Mouse (Mus musculus): ENCODE data around the gene Scn11a. TPM values are rescaled to one million over a fixed set of nuclear protein-coding genes. Genes with fewer than 3 reads are reported as not detected.

The Scn11a gene
- polyA plus RNA-seq (2014; fragmentation: Nextera tagmentation; extraction: Ambion mirVana): 0.21 and 0.34 TPM in 2 replicates

DNA sequence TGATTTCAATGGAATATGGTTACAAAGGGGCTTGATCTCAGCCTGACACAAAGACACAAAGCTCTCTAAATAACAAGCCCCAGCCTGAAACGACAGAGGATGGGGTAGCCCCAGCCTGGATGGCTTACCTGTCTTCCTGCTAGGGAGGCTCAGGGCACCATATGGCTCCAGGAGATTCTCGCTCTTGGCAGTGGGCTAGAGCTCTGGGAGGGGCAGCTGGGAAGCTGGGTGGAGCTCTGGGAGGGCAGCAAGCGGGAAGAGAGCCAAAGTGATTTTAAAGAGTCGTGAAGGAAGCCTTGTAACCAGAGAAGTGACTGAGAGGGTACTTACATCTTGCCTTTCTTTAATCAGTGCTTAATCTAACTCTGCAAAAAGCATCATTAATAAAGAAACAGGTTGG is at the start of gene Scn11a:
Scn11a (minus strand) TSS at position 160 of the 400 bp plus-strand sequence.
- no peak within 1 kb of the TSS for H3K4me2 ChIP-seq (replicated peaks)
- no peaks in the 10 kb centered on the region for H3K4me1 ChIP-seq (replicated peaks; ENCODE audit: control insufficient read depth, insufficient read depth, low read length)
- H3K9me3 ChIP-seq (ENCODE audit: control insufficient read depth, low read length): no peaks in the 10 kb centered on the region
- no peak within 1 kb of the TSS for H3K4me3 ChIP-seq (replicated peaks; ENCODE audit: low read length)
- no peaks in the 10 kb centered on the region for H3K27me3 ChIP-seq (ENCODE audit: control insufficient read depth, insufficient read depth, low read length)
- H3K27ac ChIP-seq: no peak within 1 kb of the TSS
- DNase-seq (ENCODE audit: low spot score): no peak
- 39% methylated on average over 4 of the region's 4 CpGs for WGBS
- H3K36me3 ChIP-seq (replicated peaks; ENCODE audit: control insufficient read depth, insufficient read depth): no peaks in the 10 kb centered on the region
- ATAC-seq (ENCODE audit: low FRiP score): no peak
- no peak within 1 kb of the TSS for H3K9ac ChIP-seq

DNA sequence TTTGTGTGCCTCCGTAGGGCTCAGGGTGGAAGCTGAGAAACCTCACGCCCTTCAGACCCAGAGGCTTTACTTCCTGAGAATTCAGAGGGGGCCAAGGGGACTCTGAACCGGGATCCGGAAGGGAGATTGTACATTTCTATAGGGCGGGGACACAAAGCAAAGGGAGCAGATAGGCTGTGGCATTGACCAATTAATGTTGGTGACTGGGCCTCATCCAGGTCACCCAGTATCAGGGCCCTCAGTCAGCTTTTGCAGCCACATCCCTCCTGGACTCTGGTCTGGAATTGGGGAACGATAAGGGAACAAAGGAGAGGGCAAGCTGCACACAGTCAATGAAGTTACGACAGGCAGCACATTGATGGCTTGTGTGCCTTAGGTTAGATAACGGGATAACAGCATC is 28.9 kb upstream of the Scn11a start:
- no peak overlapping the region for H3K4me3 ChIP-seq (replicated peaks; ENCODE audit: low read length)
- ATAC-seq (ENCODE audit: low FRiP score) (no peak), DNase-seq (ENCODE audit: low spot score) (no peak)
- peaks cover 6% of the 10 kb centered on the region; the same call in 1 of the 2 replicates for H3K4me1 ChIP-seq (replicated peaks; ENCODE audit: control insufficient read depth, insufficient read depth, low read length)
- no peak overlapping the region for H3K27ac ChIP-seq
- no peak overlapping the region for H3K4me2 ChIP-seq (replicated peaks)
- H3K9ac ChIP-seq: no peak overlapping the region
- H3K27me3 ChIP-seq (ENCODE audit: control insufficient read depth, insufficient read depth, low read length): no peaks in the 10 kb centered on the region
- no peaks in the 10 kb centered on the region for H3K36me3 ChIP-seq (replicated peaks; ENCODE audit: control insufficient read depth, insufficient read depth)
- 75% methylated on average over 8 of the region's 8 CpGs for WGBS
- H3K9me3 ChIP-seq (ENCODE audit: control insufficient read depth, low read length): peaks cover 10% of the 10 kb centered on the region

DNA sequence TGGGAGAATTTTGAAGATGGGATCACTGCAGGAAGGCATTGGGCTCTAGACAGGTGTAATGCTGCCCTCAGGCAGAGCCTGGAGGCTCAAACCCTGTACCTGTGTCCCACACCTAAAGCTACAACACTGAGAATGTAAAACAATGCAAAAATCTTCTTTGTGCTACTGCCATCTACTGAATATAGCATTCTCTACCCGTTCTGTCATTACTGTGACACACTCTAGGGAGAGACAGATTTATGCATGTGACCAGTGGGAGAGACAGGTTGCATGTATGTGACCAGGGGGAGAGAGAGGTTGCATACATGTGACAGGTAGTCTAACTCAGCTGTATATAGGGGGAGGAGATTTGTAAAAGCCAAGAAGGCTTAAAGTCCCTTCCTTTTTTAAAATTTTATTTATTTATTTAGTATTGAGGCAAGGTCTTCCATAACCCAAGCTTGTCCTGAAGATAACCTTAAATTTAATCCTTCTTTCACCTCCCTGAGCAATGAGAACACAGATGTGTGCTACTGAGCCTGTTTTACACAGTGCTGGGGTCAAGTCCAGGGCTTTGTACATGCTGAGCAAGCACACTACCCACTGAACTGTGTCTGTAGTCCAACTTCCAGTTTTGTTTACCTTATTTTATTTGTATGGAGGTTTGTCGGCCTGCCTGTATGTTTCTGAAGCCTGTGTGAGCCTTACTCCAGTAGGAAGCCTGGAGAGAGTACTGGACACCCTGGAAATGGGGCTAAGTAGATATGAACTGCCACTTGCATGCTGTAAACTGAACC is 28.0 kb upstream of the Scn11a start:
- Histone ChIP-seq H3K9ac (no peak overlapping the region), H3K27me3 (ENCODE audit: control insufficient read depth, insufficient read depth, low read length) (no peaks in the 10 kb centered on the region), H3K4me2 (replicated peaks) (no peak overlapping the region), H3K36me3 (replicated peaks; ENCODE audit: control insufficient read depth, insufficient read depth) (no peaks in the 10 kb centered on the region), H3K27ac (no peak overlapping the region), H3K4me3 (replicated peaks; ENCODE audit: low read length) (no peak overlapping the region), H3K4me1 (replicated peaks; ENCODE audit: control insufficient read depth, insufficient read depth, low read length) (peaks cover 9% of the 10 kb centered on the region), H3K9me3 (ENCODE audit: control insufficient read depth, low read length) (peaks cover 10% of the 10 kb centered on the region)
- 56% methylated on average over 2 of the region's 2 CpGs for WGBS
- DNase-seq (ENCODE audit: low spot score): no peak
- no peak for ATAC-seq (ENCODE audit: low FRiP score)

DNA sequence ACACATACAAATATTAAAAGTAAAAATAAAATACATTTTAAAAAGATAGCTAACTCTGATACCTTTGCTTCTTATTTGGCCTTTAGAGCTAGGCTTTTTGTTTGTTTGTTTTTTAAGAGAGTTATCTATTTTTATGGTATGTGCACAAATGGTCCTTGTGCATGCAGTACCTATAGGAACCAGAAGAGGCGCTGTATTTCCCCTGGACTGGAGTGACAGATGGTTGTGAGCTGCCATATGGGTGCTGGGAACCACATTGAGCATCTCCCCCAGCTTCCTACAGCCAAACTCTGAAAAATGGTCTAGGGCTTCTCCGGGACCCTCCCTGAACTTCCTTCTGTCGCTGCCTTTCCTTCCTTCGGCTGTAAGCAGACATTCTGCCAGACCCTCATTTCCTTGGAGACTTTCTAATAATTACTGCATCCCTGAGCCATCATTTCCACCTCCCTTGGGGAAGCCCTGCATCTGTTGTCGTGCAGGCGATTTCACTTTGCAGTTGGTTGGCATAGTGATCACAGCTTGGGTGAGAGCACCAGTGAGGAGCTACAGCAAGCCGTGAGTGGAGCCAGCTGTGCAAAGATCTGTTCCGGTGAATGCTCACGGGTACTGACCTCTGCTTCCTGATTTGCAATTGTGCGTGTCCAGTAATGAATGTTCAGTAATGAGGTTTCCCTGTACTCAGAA is 27.2 kb upstream of the Scn11a start:
- WGBS: 34% methylated on average over 10 of the region's 10 CpGs
- H3K4me3 ChIP-seq (replicated peaks; ENCODE audit: low read length): no peak overlapping the region
- ATAC-seq (ENCODE audit: low FRiP score): peak; percentile 53; the same call in 1 of the 2 replicates
- H3K9me3 ChIP-seq (ENCODE audit: control insufficient read depth, low read length): peaks cover 9% of the 10 kb centered on the region
- peaks cover 9% of the 10 kb centered on the region for H3K4me1 ChIP-seq (replicated peaks; ENCODE audit: control insufficient read depth, insufficient read depth, low read length)
- peak; percentile 60 for DNase-seq (ENCODE audit: low spot score)
- H3K27ac ChIP-seq: no peak overlapping the region
- H3K27me3 ChIP-seq (ENCODE audit: control insufficient read depth, insufficient read depth, low read length): no peaks in the 10 kb centered on the region
- no peaks in the 10 kb centered on the region for H3K36me3 ChIP-seq (replicated peaks; ENCODE audit: control insufficient read depth, insufficient read depth)
- H3K4me2 ChIP-seq (replicated peaks): no peak overlapping the region
- no peak overlapping the region for H3K9ac ChIP-seq

DNA sequence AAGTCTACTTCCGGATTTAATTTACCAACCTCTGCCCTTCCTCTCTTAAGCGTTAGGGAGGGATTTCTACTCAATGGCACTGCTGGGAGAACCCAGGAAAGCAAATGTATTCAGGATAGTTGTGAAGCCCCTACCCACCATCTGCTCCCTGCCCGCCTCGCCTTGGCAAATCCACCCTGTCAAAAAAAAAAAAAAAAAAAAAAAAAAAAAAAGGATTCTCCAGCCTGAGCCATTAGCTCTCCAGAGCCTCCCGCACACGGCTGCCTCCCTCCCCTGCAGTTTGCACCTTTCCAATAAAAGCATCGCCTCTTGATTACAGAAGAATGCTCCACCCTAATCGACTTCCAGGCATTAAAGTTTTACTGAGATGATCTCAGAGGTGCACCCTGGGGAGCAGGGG is 24.0 kb upstream of the Scn11a start:
- H3K27me3 ChIP-seq (ENCODE audit: control insufficient read depth, insufficient read depth, low read length): no peaks in the 10 kb centered on the region
- H3K9me3 ChIP-seq (ENCODE audit: control insufficient read depth, low read length): no peaks in the 10 kb centered on the region
- H3K4me3 ChIP-seq (replicated peaks; ENCODE audit: low read length): no peak overlapping the region
- ATAC-seq (ENCODE audit: low FRiP score) (no peak), DNase-seq (ENCODE audit: low spot score) (no peak)
- 16% methylated on average over 8 of the region's 8 CpGs for WGBS
- H3K4me1 ChIP-seq (replicated peaks; ENCODE audit: control insufficient read depth, insufficient read depth, low read length): peaks cover 9% of the 10 kb centered on the region
- H3K4me2 ChIP-seq (replicated peaks): no peak overlapping the region
- no peak overlapping the region for H3K9ac ChIP-seq
- no peak overlapping the region for H3K27ac ChIP-seq
- no peaks in the 10 kb centered on the region for H3K36me3 ChIP-seq (replicated peaks; ENCODE audit: control insufficient read depth, insufficient read depth)

DNA sequence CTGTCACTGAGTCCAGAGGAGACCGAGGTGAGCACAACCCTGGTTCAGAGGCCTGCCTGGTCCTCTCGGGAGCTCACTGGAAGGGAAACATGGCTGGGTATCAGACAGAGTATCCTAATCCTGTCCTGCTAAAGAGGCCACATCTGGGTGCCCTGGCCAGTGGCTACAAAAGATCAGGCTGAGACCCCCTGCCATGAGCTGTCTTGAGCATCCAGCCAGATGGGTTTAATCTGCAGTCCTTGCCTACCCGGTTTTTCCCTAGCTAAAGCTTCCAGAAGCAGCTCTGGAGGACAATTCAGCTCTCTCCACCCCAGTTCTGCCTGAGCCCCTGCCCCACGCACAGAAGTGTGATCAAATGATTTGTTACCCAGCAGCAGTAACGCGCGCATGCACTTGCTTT is 23.4 kb upstream of the Scn11a start:
- 45% methylated on average over 7 of the region's 7 CpGs for WGBS
- H3K36me3 ChIP-seq (replicated peaks; ENCODE audit: control insufficient read depth, insufficient read depth): no peaks in the 10 kb centered on the region
- H3K9me3 ChIP-seq (ENCODE audit: control insufficient read depth, low read length): no peaks in the 10 kb centered on the region
- ATAC-seq (ENCODE audit: low FRiP score) (no peak), DNase-seq (ENCODE audit: low spot score) (no peak)
- peaks cover 9% of the 10 kb centered on the region for H3K4me1 ChIP-seq (replicated peaks; ENCODE audit: control insufficient read depth, insufficient read depth, low read length)
- H3K27me3 ChIP-seq (ENCODE audit: control insufficient read depth, insufficient read depth, low read length): no peaks in the 10 kb centered on the region
- no peak overlapping the region for H3K9ac ChIP-seq
- H3K4me3 ChIP-seq (replicated peaks; ENCODE audit: low read length): no peak overlapping the region
- no peak overlapping the region for H3K4me2 ChIP-seq (replicated peaks)
- H3K27ac ChIP-seq: no peak overlapping the region

DNA sequence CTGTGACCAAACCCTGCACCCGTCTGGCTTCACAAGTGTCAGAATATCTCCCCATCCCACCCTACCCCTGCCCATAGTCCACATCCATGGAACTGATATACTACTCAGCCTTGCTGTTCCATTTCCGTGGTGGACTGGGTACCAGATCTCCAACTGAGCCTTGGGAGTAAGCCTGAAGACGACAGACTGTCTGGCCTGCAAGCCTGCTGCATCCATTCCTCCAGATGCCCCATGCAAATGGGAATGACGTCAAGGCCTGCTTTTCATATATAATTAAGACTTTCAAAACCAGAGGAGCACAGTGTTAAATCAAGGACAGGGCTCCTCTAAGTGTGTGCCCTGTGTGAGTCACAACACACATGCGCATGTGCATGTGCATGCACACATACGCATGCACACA is 21.9 kb upstream of the Scn11a start:
- Histone ChIP-seq H3K36me3 (replicated peaks; ENCODE audit: control insufficient read depth, insufficient read depth) (no peaks in the 10 kb centered on the region), H3K27me3 (ENCODE audit: control insufficient read depth, insufficient read depth, low read length) (no peaks in the 10 kb centered on the region), H3K4me1 (replicated peaks; ENCODE audit: control insufficient read depth, insufficient read depth, low read length) (peaks cover 12% of the 10 kb centered on the region), H3K27ac (no peak overlapping the region), H3K9me3 (ENCODE audit: control insufficient read depth, low read length) (no peaks in the 10 kb centered on the region), H3K4me2 (replicated peaks) (no peak overlapping the region), H3K4me3 (replicated peaks; ENCODE audit: low read length) (no peak overlapping the region), H3K9ac (no peak overlapping the region)
- ATAC-seq (ENCODE audit: low FRiP score) (no peak), DNase-seq (ENCODE audit: low spot score) (no peak)
- 72% methylated on average over 6 of the region's 6 CpGs for whole genome bisulfite sequencing

DNA sequence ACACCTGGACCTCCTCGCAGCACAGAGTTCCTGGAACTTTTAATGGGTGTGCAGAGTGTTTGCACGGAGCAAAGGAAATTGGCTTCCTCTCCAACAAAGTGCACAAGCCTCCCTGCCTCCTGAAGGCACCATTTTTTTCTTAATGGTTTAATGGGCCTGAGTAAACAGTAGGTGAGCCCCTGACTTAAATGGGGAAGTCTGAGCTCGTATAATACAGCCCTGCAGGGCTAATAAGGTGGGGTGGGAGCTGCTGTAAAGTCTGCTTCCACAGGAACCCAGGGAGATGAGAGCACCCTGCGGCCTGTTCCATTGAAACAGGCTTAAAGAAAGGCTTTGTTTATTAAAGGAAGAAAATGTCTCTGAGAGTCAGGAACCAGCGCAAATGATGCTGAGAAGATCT is 19.5 kb upstream of the Scn11a start:
- Histone ChIP-seq H3K4me2 (replicated peaks) (no peak overlapping the region), H3K4me1 (replicated peaks; ENCODE audit: control insufficient read depth, insufficient read depth, low read length) (peaks cover 11% of the 10 kb centered on the region), H3K27ac (0 out of 2 replicates have a peak overlapping the region, but pooled peaks have one; percentile 5), H3K9me3 (ENCODE audit: control insufficient read depth, low read length) (no peaks in the 10 kb centered on the region), H3K4me3 (replicated peaks; ENCODE audit: low read length) (no peak overlapping the region), H3K27me3 (ENCODE audit: control insufficient read depth, insufficient read depth, low read length) (no peaks in the 10 kb centered on the region), H3K9ac (no peak overlapping the region), H3K36me3 (replicated peaks; ENCODE audit: control insufficient read depth, insufficient read depth) (no peaks in the 10 kb centered on the region)
- no peak for DNase-seq (ENCODE audit: low spot score)
- 53% methylated on average over 5 of the region's 5 CpGs for WGBS
- ATAC-seq (ENCODE audit: low FRiP score): no peak

DNA sequence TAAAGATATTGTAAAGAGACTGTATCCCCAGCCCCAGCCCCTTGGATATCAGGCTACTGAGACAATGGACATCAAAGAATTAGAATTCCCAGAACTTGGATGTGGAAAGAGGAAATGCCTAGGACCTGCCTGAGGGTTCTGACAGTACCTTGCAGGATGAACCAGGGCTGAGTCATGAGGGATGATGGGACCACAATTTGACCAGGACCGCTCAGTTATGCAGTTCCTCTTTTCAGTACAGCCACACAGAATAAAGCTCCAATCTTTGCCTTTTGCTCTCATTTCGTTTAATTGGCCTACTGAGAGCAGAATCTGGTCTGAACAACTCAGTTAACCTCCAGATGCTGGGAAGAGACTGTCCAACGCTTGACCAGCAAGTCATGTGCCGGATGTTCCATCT is 18.3 kb upstream of the Scn11a start:
- H3K36me3 ChIP-seq (replicated peaks; ENCODE audit: control insufficient read depth, insufficient read depth): no peaks in the 10 kb centered on the region
- no peak overlapping the region for H3K4me3 ChIP-seq (replicated peaks; ENCODE audit: low read length)
- DNase-seq (ENCODE audit: low spot score) (no peak), ATAC-seq (ENCODE audit: low FRiP score) (no peak)
- no peak overlapping the region for H3K27ac ChIP-seq
- H3K4me2 ChIP-seq (replicated peaks): no peak overlapping the region
- H3K9ac ChIP-seq: no peak overlapping the region
- no peaks in the 10 kb centered on the region for H3K27me3 ChIP-seq (ENCODE audit: control insufficient read depth, insufficient read depth, low read length)
- 84% methylated on average over 4 of the region's 4 CpGs for WGBS
- H3K4me1 ChIP-seq (replicated peaks; ENCODE audit: control insufficient read depth, insufficient read depth, low read length): 0 out of 2 replicates have a peak, but pooled peaks cover 3% of the 10 kb centered on the region
- H3K9me3 ChIP-seq (ENCODE audit: control insufficient read depth, low read length): no peaks in the 10 kb centered on the region
